Mouse (Mus musculus) forebrain, embryonic 15.5 days (tissue): ENCODE data around the gene Rhag. TPM values are rescaled to one million over a fixed set of nuclear protein-coding genes. Genes with fewer than 3 reads are reported as not detected.

Experiments
- ATAC-seq: fragments of 200-750 bp; cut with Nextera tagmentation; replicated peaks from 2 replicates; pipeline ENCODE4 v1.8.0; 2017; ENCODE audit warnings: mild to moderate bottlenecking, moderate TSS enrichment, moderate library complexity
- H3K27ac ChIP-seq: fragments of 300-500 bp; sonication (generic); replicated peaks from 2 replicates; pipeline ENCODE4 v1.5.1; 2015; ENCODE audit warnings: mild to moderate bottlenecking, inconsistent platforms
- H3K27me3 ChIP-seq: fragments of 300-500 bp; sonication (generic); 2 replicates; pipeline ENCODE4 v1.6.1; 2015; ENCODE audit warnings: inconsistent platforms
- H3K36me3 ChIP-seq: fragments of 300-500 bp; sonication (generic); 2 replicates; pipeline ENCODE4 v1.6.1; 2015; ENCODE audit warnings: mild to moderate bottlenecking, inconsistent platforms
- H3K4me1 ChIP-seq: fragments of 300-500 bp; sonication (generic); 2 replicates; pipeline ENCODE4 v1.6.1; 2015; ENCODE audit warnings: inconsistent platforms
- H3K4me2 ChIP-seq: fragments of 300-500 bp; sonication (generic); replicated peaks from 2 replicates; pipeline ENCODE4 v1.6.1; 2015; ENCODE audit warnings: mild to moderate bottlenecking, inconsistent platforms
- H3K4me3 ChIP-seq: fragments of 300-500 bp; sonication (generic); 2 replicates; pipeline ENCODE4 v1.5.1; 2015; ENCODE audit warnings: mild to moderate bottlenecking, inconsistent platforms
- H3K9ac ChIP-seq: fragments of 300-500 bp; sonication (generic); replicated peaks from 2 replicates; pipeline ENCODE4 v1.6.1; 2015; ENCODE audit warnings: mild to moderate bottlenecking, inconsistent platforms
- H3K9me3 ChIP-seq: fragments of 300-500 bp; sonication (generic); 2 replicates; pipeline ENCODE4 v1.6.1; 2016; ENCODE audit warnings: inconsistent platforms
- WGBS: fragments of 180-500 bp; shearing (Covaris S2); methylation state at CpG from one replicate; pipeline ENCODE4 v1.1.7; 2015; ENCODE audit warnings: mixed read lengths; 5-methylcytosine and 5-hydroxymethylcytosine counted together
- polyA plus RNA-seq: library from polyadenylated mRNA; unstranded; fragments of >200 nt; fragmentation: Nextera tagmentation; extraction: Ambion mirVana; gene quantifications from 2 replicates; pipeline ENCODE4 v1.2.1, GENCODE M21; 2015

Gene Rhag
- polyA plus RNA-seq, 1 experiment from 2014 or later = 0.17 TPM

DNA sequence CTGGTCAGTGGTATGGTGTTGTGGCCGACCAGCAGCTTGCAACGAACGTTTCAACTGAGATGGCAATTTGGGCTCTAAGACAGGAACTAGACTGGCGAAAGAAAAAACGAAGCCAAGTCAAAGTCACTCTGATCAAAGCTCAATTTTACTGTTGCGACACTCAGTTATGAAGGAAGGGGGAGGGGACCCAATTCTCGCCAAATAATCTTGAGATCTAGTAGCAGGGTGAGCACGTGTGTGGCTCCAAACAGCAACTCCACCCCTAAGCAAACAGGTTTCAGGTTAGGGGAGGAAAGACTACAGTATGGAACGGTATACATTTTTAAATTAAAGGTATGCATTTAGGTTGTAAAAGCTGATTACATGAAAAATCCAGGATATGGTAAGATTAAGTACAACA, 10.6 kb downstream of the Rhag start:
- ATAC-seq = no peak
- H3K4me3 ChIP-seq = no peak overlapping the region
- no peaks in the 10 kb centered on the region for H3K36me3 ChIP-seq
- H3K9me3 ChIP-seq = no peaks in the 10 kb centered on the region
- WGBS = 85% methylated on average over 9 of the region's 9 CpGs
- H3K27me3 ChIP-seq = no peaks in the 10 kb centered on the region
- H3K4me2 ChIP-seq = no peak overlapping the region
- H3K9ac ChIP-seq = no peak overlapping the region
- H3K27ac ChIP-seq = no peak overlapping the region
- H3K4me1 ChIP-seq = no peaks in the 10 kb centered on the region

GRCm38 (mm10) chr17:40823817-40824216, 12.9 kb downstream of the Rhag start:
- H3K4me1 ChIP-seq = no peaks in the 10 kb centered on the region

DNA sequence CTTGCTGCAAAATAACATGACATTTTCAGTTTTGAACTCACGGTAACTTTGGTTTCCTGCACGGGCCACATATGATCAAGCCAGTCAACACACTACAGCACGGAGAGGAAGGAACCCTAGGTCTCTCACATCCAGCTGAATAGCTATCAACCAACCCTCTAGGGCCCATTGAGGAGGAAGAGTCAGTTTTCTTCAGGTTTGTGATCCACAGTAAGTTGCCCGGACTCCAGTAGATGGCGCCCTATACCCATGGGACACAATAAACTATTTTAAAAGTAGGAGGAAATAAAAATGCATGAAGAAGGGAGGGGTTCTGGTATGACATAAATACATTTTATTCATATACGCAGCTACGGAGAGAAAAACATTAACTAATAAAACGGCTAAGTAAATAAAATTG, 13.6 kb downstream of the Rhag start:
- no peaks in the 10 kb centered on the region for H3K4me1 ChIP-seq
- no peaks in the 10 kb centered on the region for H3K27me3 ChIP-seq
- H3K4me3 ChIP-seq = no peak overlapping the region
- no peak for ATAC-seq
- H3K27ac ChIP-seq = no peak overlapping the region
- no peak overlapping the region for H3K9ac ChIP-seq
- H3K4me2 ChIP-seq = no peak overlapping the region
- 56% methylated on average over 8 of the region's 8 CpGs for WGBS
- H3K36me3 ChIP-seq = no peaks in the 10 kb centered on the region
- H3K9me3 ChIP-seq = no peaks in the 10 kb centered on the region

More at GRCm38 (mm10) chr17:40823817-40824216, 12.9 kb downstream of the Rhag start:
- Histone ChIP-seq H3K27me3 (no peaks in the 10 kb centered on the region), H3K4me3 (no peak overlapping the region), H3K9ac (no peak overlapping the region), H3K27ac (no peak overlapping the region), H3K4me2 (no peak overlapping the region), H3K36me3 (no peaks in the 10 kb centered on the region), H3K9me3 (no peaks in the 10 kb centered on the region)
- ATAC-seq = no peak
- 25% methylated on average over 4 of the region's 4 CpGs for WGBS

DNA sequence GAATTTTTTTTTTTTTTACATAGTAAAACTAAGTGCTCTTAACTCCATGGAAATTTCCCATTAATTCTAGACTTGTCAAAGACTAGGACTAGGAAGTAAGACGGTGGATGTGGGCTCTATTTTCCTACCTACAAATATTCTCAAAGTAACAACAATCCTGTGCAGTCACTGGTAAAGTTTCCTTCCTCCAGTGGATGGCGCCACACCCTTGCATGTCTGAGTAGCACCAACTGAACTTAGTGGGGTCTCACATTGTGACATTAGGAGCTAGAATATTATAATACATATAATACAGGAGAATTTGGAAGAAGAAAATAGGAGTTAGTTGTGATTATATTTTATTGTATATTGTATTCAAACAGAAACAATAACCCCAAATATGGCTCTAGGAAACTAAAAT, 20.9 kb downstream of the Rhag start:
- Histone ChIP-seq H3K36me3 (no peaks in the 10 kb centered on the region), H3K27ac (no peak overlapping the region), H3K9me3 (no peaks in the 10 kb centered on the region), H3K27me3 (no peaks in the 10 kb centered on the region), H3K4me2 (no peak overlapping the region), H3K4me1 (no peaks in the 10 kb centered on the region), H3K4me3 (no peak overlapping the region), H3K9ac (no peak overlapping the region)
- no peak for ATAC-seq
- WGBS = 64% methylated on average over 2 of the region's 2 CpGs

- H3K27ac ChIP-seq = no peak overlapping the region
- ATAC-seq = peak; percentile 46; the same call in 1 of the 2 replicates
- no peak overlapping the region for H3K4me2 ChIP-seq
- H3K9ac ChIP-seq = no peak overlapping the region
- no peaks in the 10 kb centered on the region for H3K9me3 ChIP-seq
- H3K27me3 ChIP-seq = no peaks in the 10 kb centered on the region
- H3K4me1 ChIP-seq = no peaks in the 10 kb centered on the region
- no peak overlapping the region for H3K4me3 ChIP-seq
- no peaks in the 10 kb centered on the region for H3K36me3 ChIP-seq
These were observed 26.4 kb downstream of the Rhag start for GRCm38 (mm10) chr17:40837308-40837707.

- Histone ChIP-seq H3K27me3 (no peaks in the 10 kb centered on the region), H3K9me3 (no peaks in the 10 kb centered on the region), H3K36me3 (no peaks in the 10 kb centered on the region), H3K4me2 (no peak overlapping the region), H3K4me3 (no peak overlapping the region), H3K9ac (no peak overlapping the region), H3K4me1 (no peaks in the 10 kb centered on the region), H3K27ac (no peak overlapping the region)
- no peak for ATAC-seq
These were observed 44.1 kb downstream of the Rhag start for GRCm38 (mm10) chr17:40855065-40855464.

DNA sequence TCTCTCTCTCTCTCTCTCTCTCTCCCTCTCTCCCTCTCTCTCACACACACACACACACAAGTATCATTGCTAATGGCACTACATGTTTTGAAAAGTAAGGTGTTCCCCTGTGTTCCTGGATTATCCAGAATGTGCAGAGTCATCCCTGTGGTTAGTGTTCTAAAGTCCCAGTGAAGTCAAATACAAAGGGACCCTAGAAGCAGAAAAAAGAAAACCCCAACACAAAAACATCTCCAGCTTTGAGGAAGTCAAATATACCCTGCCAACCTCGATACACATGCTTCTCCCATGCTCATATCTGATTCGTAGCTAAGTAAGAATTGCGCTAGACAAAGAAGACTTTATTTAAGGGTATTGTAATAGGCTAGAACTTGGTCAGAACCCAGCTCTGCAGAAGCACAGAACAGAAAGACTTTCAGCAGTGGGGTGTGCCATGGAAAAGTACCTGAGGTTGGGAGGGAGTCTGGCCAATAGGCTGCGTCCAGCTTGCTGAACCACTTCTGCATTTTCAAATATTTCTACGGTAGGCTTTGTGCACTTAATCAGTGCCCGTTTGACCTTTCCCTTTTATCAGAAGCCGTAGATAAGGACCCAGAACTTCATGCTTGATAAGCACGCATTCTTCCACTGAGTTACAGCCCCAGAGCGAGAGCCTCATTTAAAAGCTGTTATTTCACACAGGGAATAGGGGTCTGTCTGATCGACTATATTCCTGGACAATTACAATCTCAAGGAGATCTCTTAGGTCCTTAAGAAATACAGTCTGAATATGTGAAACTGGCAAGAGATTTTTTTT, 58.2 kb downstream of the Rhag start:
- Histone ChIP-seq H3K4me2 (no peak overlapping the region), H3K4me1 (no peaks in the 10 kb centered on the region), H3K4me3 (no peak overlapping the region), H3K9ac (no peak overlapping the region), H3K27me3 (no peaks in the 10 kb centered on the region), H3K9me3 (no peaks in the 10 kb centered on the region), H3K36me3 (no peaks in the 10 kb centered on the region), H3K27ac (no peak overlapping the region)
- ATAC-seq = no peak
- 87% methylated on average over 10 of the region's 10 CpGs for WGBS

- WGBS = 93% methylated on average over 6 of the region's 6 CpGs
These were observed 61.7 kb downstream of the Rhag start for GRCm38 (mm10) chr17:40872626-40873025.

DNA sequence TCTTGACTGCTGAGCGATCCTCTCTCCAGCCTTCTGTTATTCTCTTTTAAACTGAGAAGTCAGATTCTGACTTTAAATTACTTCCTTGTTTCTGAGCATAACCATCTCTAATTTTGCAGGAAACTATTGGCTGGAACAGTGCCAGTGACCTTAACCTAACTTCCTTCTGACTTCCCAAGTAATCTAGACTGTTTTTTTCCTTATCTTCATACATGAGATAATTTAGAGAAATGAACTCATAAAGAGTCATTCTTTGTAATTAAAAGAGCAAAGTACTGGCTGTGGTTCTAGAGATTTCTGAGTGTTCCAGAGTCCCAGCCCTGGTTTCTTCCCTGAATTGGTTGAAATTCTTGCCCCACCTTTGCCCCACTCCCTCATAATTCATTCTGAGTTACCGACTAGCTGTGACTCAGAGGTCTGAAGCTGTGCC, 62.7 kb downstream of the Rhag start:
- no peak overlapping the region for H3K4me2 ChIP-seq
- no peak for ATAC-seq
- no peak overlapping the region for H3K27ac ChIP-seq
- no peak overlapping the region for H3K4me3 ChIP-seq
- H3K27me3 ChIP-seq = no peaks in the 10 kb centered on the region
- WGBS = 78% methylated on average over 2 of the region's 2 CpGs
- no peaks in the 10 kb centered on the region for H3K9me3 ChIP-seq
- no peaks in the 10 kb centered on the region for H3K36me3 ChIP-seq
- H3K9ac ChIP-seq = no peak overlapping the region
- H3K4me1 ChIP-seq = no peaks in the 10 kb centered on the region

More at GRCm38 (mm10) chr17:40872626-40873025, 61.7 kb downstream of the Rhag start:
- H3K36me3 ChIP-seq = no peaks in the 10 kb centered on the region
- H3K4me2 ChIP-seq = no peak overlapping the region
- no peak for ATAC-seq
- no peaks in the 10 kb centered on the region for H3K27me3 ChIP-seq
- H3K4me1 ChIP-seq = no peaks in the 10 kb centered on the region
- H3K27ac ChIP-seq = no peak overlapping the region
- no peak overlapping the region for H3K9ac ChIP-seq
- no peak overlapping the region for H3K4me3 ChIP-seq
- H3K9me3 ChIP-seq = no peaks in the 10 kb centered on the region

DNA sequence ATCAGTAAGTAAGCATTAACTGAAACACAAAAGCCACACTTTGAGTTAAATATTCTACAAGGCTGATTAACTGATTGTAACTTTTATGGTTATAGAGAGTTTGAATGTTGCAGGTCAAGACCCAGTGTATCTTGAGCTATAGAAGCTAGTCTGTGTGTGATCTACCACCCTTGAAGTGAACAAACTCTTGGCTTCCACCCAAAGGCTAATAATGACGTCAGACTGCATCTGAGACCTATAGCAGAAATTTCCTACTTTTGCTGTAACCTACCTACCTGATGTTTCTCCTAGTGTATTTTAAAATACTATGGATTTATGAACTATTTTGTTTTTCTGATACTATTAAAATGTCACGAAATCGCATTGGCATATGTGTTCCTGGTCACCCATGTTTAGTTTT, 63.8 kb downstream of the Rhag start:
- 84% methylated on average over 3 of the region's 3 CpGs for WGBS
- Histone ChIP-seq H3K4me3 (no peak overlapping the region), H3K36me3 (no peaks in the 10 kb centered on the region), H3K27ac (no peak overlapping the region), H3K9ac (no peak overlapping the region), H3K4me1 (peaks cover 3% of the 10 kb centered on the region), H3K4me2 (no peak overlapping the region), H3K27me3 (no peaks in the 10 kb centered on the region), H3K9me3 (no peaks in the 10 kb centered on the region)
- no peak for ATAC-seq

GRCm38 (mm10) chr17:40875568-40875967, 64.6 kb downstream of the Rhag start:
- Histone ChIP-seq H3K36me3 (no peaks in the 10 kb centered on the region), H3K9me3 (no peaks in the 10 kb centered on the region), H3K4me1 (peaks cover 6% of the 10 kb centered on the region), H3K4me3 (no peak overlapping the region), H3K27me3 (no peaks in the 10 kb centered on the region), H3K4me2 (no peak overlapping the region), H3K9ac (no peak overlapping the region), H3K27ac (no peak overlapping the region)
- ATAC-seq = no peak
- WGBS = 97% methylated on average over 1 of the region's 1 CpGs

DNA sequence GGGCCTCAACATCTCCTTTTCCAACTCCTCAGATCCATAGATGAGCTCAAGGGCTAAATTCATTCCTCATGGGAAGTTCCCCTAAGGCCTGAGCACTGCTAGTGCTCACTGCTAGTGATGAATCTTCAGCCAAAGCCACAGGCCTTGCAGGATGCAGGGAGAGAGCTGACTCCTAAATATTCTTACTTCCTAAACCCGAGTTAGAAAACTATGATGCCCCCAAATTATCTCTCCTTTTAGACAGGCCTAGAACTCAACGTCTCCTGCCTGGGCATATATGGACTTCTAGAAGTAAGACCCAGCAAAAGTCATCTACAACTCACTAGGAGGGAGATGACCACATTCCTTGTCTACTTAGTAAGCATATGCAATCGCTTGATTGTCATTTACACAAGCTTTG, 66.8 kb downstream of the Rhag start:
- no peaks in the 10 kb centered on the region for H3K9me3 ChIP-seq
- H3K27me3 ChIP-seq = no peaks in the 10 kb centered on the region
- no peak overlapping the region for H3K4me2 ChIP-seq
- no peak overlapping the region for H3K4me3 ChIP-seq
- H3K9ac ChIP-seq = no peak overlapping the region
- WGBS = 62% methylated on average over 3 of the region's 3 CpGs
- H3K36me3 ChIP-seq = no peaks in the 10 kb centered on the region
- peaks cover 6% of the 10 kb centered on the region for H3K4me1 ChIP-seq
- ATAC-seq = no peak
- H3K27ac ChIP-seq = no peak overlapping the region

- no peaks in the 10 kb centered on the region for H3K36me3 ChIP-seq
- H3K9ac ChIP-seq = peak overlapping the region; percentile 50
- peak overlapping the region; percentile 84 for H3K4me2 ChIP-seq
- no peaks in the 10 kb centered on the region for H3K9me3 ChIP-seq
- no peak overlapping the region for H3K27ac ChIP-seq
- H3K4me1 ChIP-seq = peaks cover 6% of the 10 kb centered on the region
- WGBS = 13% methylated on average over 6 of the region's 6 CpGs
- peak overlapping the region; percentile 44 for H3K4me3 ChIP-seq
- H3K27me3 ChIP-seq = no peaks in the 10 kb centered on the region
- no peak for ATAC-seq
These were observed 68.6 kb downstream of the Rhag start for GRCm38 (mm10) chr17:40879528-40879923.
